Mouse (Mus musculus) thymus, adult 2 months (tissue): ENCODE results near the gene Galnt12. TPM values are rescaled to one million over a fixed set of nuclear protein-coding genes. Genes with fewer than 3 reads are reported as not detected.

Experiments used
- DNase-seq: peaks from one replicate; pipeline ENCODE4 v3.0.0; 2021
- H3K27ac ChIP-seq: fragments of 200-500 bp; 2 replicates; pipeline ENCODE4 v1.5.1; 2012; ENCODE audit warnings: low read length, control low read depth; ENCODE audit not compliant: control insufficient read depth, insufficient read depth
- H3K27me3 ChIP-seq: fragments of 200-500 bp; 2 replicates; pipeline ENCODE4 v1.6.1; 2012; ENCODE audit warnings: mild to moderate bottlenecking, low read length, moderate library complexity, mixed read lengths; ENCODE audit not compliant: control insufficient read depth, insufficient read depth
- H3K36me3 ChIP-seq: fragments of 200-500 bp; 2 replicates; pipeline ENCODE4 v1.6.1; 2012; ENCODE audit warnings: mild to moderate bottlenecking, low read length, moderate library complexity; ENCODE audit not compliant: control insufficient read depth, insufficient read depth
- H3K4me1 ChIP-seq: fragments of 200-500 bp; replicated peaks from 2 replicates; pipeline ENCODE4 v1.6.1; 2012; ENCODE audit warnings: low read length; ENCODE audit not compliant: control insufficient read depth, insufficient read depth
- H3K4me3 ChIP-seq: fragments of 200-500 bp; 2 replicates; pipeline ENCODE4 v1.5.1; 2012; ENCODE audit warnings: mild to moderate bottlenecking, low read length, control low read depth, moderate library complexity; ENCODE audit not compliant: control insufficient read depth, insufficient read depth
- CTCF ChIP-seq: fragments of 200-500 bp; IDR thresholded peaks from 2 replicates; pipeline ENCODE4 v1.5.1; 2012; ENCODE audit warnings: mild to moderate bottlenecking, control low read depth, low read length, moderate library complexity, borderline replicate concordance; ENCODE audit not compliant: control insufficient read depth, poor library complexity, insufficient read depth; ENCODE audit errors: extremely low read depth
- POLR2A ChIP-seq: fragments of 200-500 bp; IDR thresholded peaks from 2 replicates; pipeline ENCODE4 v1.6.1; 2012; ENCODE audit warnings: mild to moderate bottlenecking, low read length, control low read depth, moderate library complexity; ENCODE audit not compliant: control insufficient read depth, poor library complexity, insufficient read depth; ENCODE audit errors: extremely low read depth
- WGBS: fragments of 180-500 bp; shearing (Covaris S2); methylation state at CpG from one replicate; pipeline ENCODE4 v1.1.7; 2018; 5-methylcytosine and 5-hydroxymethylcytosine counted together
- polyA plus RNA-seq: library from polyadenylated mRNA; depleted of rRNA; stranded (reverse); fragments of >200 nt; gene quantifications from 2 replicates; pipeline ENCODE4 v1.2.3, GENCODE M21; 2012; rRNA removed

Gene Galnt12
- polyA plus RNA-seq, 1 experiment = 34.9 TPM

GRCm38 (mm10) chr4:47161103-47161755 lies 69.5 kb downstream of the Galnt12 start:
- H3K36me3 ChIP-seq = no peaks in the 10 kb centered on the region
- no peak overlapping the region for H3K27ac ChIP-seq
- 34% methylated on average over 4 of the region's 4 CpGs for WGBS
- no peaks in the 10 kb centered on the region for H3K27me3 ChIP-seq
- no peaks in the 10 kb centered on the region for H3K4me1 ChIP-seq
- TF ChIP-seq POLR2A = no peak
- no peak for TF ChIP-seq CTCF
- no peak overlapping the region for H3K4me3 ChIP-seq
- DNase-seq = no peak

GRCm38 (mm10) chr4:47161756-47162587 lies 70.3 kb downstream of the Galnt12 start:
- no peaks in the 10 kb centered on the region for H3K36me3 ChIP-seq
- H3K27me3 ChIP-seq = no peaks in the 10 kb centered on the region
- 68% methylated on average over 12 of the region's 12 CpGs for WGBS
- no peak for DNase-seq
- no peak overlapping the region for H3K27ac ChIP-seq
- no peak overlapping the region for H3K4me3 ChIP-seq
- TF ChIP-seq CTCF (no peak), POLR2A (no peak)
- H3K4me1 ChIP-seq = no peaks in the 10 kb centered on the region

GRCm38 (mm10) chr4:47172314-47172713 lies 80.6 kb downstream of the Galnt12 start:
- no peaks in the 10 kb centered on the region for H3K36me3 ChIP-seq
- no peak overlapping the region for H3K4me3 ChIP-seq
- H3K27ac ChIP-seq = no peak overlapping the region
- H3K4me1 ChIP-seq = no peaks in the 10 kb centered on the region
- no peaks in the 10 kb centered on the region for H3K27me3 ChIP-seq
- 93% methylated on average over 1 of the region's 1 CpGs for WGBS
- no peak for TF ChIP-seq CTCF
- TF ChIP-seq POLR2A = no peak
- no peak for DNase-seq

Other genes with a start within 250 kb of the Galnt12 start
- gene Gabbr2, start 100.0 kb upstream of the Galnt12 start, polyA plus RNA-seq = 0.19 and 0.20 TPM in 2 replicates
- 2.0 and 2.5 TPM in 2 replicates for gene Anks6, start 34.5 kb upstream of the Galnt12 start, polyA plus RNA-seq
- 33.1 and 37.1 TPM in 2 replicates for gene Col15a1, start 116.3 kb downstream of the Galnt12 start, polyA plus RNA-seq